Mouse (Mus musculus): ENCODE data around the gene Slc4a10. TPM values are rescaled to one million over a fixed set of nuclear protein-coding genes. Genes with fewer than 3 reads are reported as not detected.

Gene Slc4a10
- total RNA-seq, 2 experiments from 2014 or later = 209 to 223 TPM

DNA sequence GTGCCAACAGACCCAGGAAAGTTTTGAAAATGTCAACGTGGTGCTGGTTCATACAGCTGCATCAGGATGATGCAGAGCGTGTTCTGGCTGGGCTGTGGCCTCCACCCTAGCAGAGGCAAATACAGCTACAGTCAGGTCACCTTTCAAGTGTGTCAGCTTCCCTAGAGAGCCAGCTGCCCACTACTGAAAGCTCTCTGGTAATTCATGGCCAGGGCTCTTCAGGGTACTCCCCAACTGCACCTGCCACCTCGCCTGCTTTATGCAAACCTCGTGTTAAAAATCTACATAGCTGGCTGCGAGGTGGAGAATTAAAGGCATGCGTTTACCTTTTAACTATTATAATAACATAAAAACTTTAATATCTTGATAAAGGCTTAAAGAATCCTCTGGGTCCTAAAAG, 298.1 kb downstream of the Slc4a10 start:
- no peak for DNase-seq (ENCODE audit: low spot score in 2 of 2)

DNA sequence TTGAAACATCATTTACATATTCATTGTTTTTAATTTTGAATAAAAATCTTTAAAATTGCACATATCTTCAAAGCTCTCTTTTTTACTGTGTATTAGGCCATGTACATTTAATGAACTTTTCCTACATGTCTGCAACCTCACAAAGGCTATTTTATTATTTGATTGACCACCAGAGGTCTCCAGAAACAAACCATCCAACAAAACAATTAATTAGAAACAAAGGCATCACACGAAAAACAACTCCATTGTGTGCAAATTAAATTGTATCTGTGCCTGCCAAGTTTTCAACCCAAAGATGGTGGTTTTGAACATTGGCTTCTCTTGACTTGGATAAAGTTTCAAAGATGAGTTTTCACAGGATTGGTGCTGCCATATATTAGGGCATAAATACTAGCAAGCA, 300.5 kb downstream of the Slc4a10 start:
- no peak for DNase-seq (ENCODE audit: low spot score in 2 of 2)

DNA sequence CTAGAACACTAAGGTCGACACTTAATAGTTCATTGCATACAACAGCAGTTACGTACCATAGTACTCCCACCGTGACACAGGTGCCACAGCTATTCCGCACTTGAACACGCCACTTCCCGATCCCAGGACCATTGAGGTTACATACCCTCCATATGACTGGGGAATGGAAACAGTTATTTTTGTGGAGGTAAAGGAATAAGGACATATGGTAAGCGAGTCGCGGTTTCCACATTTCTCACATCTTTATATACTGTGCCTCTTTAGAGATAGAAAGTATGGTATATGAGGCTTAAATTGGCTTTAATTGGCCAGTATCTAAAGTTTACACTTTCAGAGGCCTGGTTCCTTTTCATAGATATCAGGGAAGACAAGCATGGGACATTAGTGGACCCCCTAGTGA, 301.5 kb downstream of the Slc4a10 start:
- DNase-seq (ENCODE audit: low spot score in 2 of 2) = no peak

DNA sequence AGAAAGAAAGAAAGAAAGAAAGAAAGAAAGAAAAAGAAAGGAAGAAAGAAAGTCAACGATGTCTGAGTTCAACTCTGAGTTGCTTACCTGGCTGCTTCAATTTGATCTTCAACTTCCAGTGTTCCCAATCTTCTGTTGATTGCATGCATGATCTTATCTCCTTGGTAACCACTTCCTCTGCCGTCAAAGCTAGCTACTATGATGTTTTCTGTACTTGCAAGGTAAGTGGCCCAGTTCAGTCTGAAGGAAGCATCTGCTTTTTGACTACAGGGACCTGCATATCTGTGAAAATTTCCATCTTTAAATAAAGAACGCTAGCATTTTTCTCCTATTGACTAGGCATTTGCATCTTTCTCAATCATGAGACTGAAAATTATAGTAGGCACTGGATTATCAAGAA, 305.8 kb downstream of the Slc4a10 start:
- no peak for DNase-seq (ENCODE audit: low spot score in 2 of 2)

DNA sequence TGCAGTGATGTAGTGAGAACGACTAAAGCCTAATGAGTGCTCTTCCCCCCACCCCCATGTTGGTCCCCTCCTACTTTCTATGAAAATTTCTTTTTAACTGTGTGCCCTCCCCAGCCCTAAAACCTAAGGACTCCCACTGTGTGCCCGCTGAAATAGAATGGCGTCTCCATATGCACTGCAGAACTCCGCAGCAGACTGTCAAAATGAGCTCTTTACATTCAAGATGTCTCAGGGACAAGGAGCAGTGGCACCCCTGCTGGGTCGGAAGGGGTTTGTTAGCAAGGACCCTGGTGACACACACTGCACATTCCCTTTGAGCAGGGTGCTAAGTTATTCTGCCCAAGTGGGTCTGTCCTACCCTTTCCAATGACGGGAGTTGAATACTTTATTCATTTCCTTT, 309.5 kb downstream of the Slc4a10 start:
- no peak for DNase-seq (ENCODE audit: low spot score in 2 of 2)

DNA sequence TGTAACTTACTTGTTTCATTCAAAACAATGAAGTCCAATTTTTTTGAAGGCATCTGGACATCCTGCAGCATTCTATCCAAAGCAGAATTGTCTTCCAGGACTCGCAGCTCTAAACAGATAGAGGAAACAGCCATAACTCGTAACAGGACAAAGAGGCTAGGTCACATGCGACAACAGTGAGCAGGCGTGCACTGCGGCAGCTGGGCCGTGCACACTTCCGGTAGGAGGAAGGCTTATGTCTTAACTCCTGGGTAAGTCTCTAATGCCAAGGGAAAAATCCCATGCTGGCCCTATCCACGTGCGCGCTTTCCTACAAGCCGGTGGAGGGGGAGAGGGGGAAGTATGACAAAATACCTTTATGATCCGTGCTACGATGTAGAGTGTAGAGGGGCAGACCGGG, 310.3 kb downstream of the Slc4a10 start:
- no peak for DNase-seq (ENCODE audit: low spot score in 2 of 2)

DNA sequence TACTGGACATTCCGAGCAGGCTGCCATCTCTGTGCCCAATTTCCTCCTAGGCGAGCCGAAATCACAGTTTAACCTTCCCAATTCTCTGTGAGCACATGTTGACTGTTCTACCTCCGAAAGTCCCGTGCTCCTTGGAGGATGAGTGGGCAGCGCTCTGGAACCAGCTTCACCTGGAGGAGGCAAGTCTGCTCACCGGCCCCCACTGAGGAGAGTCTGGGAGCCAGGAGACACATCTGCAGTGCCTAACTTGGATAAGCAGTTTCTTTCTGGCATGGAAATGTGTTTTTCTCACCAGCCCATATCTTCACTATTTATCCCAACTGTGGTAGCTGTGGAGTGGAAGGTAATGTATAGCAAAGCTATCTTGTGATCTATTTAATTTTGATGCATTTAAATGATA, 311.0 kb downstream of the Slc4a10 start:
- DNase-seq (ENCODE audit: low spot score in 2 of 2) = no peak

DNA sequence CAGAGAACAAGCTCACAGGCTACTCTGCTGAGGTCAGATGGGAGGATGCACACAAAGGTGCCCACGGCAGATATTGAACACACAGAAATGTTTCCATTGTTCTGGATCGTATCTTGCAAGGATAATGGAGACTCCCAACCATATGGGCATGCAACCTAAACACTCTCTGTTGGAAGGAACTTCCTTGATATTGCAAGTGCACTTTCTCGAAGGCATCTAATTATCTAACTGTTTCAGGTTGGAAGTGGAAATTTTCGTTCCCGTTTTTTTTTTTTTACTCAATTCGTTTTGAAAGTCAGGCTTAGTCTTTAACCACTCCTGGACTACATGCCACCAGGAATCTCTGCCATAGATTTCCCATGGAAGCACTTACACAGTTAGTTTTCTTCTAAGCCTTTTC, 314.6 kb downstream of the Slc4a10 start:
- DNase-seq (ENCODE audit: low spot score in 2 of 2) = no peak

DNA sequence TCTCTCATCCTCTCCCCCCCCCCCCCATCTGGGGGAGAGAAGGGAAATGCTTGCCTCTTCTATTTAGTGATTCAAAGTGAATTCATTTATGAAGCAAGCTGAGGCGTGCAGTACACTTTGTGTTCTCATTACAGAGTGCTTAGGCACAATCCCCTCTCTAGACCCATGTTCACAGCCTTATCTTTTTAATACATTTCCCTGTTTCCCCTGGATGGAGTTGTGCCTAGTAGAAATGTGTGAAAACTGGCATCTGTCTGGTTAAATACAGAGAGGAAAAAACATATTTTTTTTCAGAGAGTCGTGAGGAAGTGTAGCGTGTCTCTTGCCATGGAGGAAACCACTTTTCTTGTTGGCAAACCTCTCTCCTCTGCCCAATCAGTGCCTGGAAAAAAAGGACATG, 315.3 kb downstream of the Slc4a10 start:
- DNase-seq (ENCODE audit: low spot score in 2 of 2) = peak in 1 of 2 experiments; percentile 34

DNA sequence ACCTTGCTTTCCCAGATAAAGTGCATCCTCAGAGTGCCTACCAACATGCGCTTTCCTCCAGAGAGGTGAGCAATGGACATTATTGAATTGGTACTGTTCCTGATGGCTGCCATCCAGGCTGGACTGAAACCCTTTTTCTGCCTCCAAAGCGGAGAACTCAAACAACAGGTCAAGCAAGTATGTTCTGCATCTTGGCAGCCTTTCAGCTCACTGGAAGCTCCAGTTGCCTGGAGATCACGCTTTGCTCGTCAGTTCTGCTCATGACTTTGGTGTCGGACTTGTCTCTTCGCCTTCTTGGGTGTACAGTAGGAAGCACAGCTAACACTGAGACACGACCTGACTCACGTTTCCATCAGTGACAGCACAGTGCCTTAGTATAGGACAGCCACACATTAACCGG, 315.9 kb downstream of the Slc4a10 start:
- no peak for DNase-seq (ENCODE audit: low spot score in 2 of 2)

DNA sequence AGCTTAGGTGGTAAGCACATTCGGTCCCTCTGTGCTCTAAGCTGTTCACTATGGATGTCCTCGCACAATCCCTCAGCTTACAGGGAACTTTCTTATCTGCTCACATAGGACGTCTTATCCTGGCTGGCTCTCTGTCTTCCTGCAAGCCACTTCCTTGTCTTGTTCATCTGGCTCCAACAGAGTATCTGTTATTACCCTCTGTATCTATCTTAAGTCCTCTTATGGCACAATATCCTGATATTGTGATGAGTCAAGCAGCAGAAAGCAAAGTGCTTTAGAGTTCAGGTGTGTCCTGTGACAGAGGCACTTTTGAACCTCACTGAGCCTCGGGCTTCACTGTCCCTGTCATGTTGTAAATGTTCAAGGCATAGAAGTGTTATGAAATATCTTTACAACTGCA, 317.3 kb downstream of the Slc4a10 start:
- DNase-seq (ENCODE audit: low spot score in 2 of 2) = no peak

DNA sequence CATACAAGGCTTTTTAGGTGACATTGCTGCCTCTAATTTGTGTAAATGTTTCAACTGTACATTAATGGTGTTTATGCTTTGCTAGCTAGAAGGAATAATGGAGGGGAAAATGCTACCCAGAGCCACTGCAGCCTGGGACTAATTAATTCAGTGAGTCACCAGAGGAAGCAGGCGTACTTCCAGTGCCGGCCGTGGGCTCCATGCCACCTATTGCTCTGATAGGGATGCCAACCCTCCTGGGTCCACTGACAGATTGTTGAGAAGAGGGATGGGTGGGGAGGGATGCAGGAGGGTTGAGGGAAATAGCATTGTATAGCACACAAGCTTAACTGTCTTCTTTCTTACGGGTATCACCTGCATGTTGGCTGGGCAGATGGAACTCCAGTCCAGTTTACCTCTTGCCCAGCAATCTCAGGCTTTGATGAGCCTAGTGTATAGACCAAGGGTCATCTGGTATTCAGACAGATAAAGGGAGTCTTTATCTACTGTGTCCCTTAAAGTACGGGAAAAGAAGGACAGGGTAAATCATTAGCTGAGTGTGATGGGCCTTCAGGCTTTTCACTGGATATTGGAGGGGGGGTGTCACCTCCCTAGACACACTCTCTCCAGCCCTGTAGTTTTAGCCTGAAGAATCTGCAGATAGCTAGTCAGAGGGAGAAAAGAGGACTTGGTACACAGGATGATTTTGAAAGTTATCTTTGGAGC, 322.2 kb downstream of the Slc4a10 start:
- DNase-seq (ENCODE audit: low spot score in 2 of 2) = peak; percentile 15 to 53

DNA sequence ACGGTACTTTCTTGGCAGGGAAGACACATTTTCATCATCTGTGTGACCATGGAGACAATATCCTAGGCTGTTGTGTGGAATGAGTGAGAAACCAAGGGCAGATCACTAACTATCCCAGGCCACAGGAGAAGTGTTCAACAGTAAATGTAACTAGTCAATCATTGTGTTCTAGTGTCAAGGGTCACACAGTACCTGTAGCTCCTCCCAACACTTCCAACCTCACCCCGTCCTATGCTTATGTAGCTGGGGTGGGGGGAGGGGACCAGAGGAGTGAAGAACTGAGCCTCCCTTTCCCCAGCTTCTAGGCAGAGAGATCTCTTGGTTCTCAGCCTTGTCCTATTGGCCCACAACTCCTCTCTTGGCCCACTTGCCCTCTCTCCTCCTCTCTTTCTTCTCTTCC, 323.8 kb downstream of the Slc4a10 start:
- DNase-seq (ENCODE audit: low spot score in 2 of 2) = no peak

DNA sequence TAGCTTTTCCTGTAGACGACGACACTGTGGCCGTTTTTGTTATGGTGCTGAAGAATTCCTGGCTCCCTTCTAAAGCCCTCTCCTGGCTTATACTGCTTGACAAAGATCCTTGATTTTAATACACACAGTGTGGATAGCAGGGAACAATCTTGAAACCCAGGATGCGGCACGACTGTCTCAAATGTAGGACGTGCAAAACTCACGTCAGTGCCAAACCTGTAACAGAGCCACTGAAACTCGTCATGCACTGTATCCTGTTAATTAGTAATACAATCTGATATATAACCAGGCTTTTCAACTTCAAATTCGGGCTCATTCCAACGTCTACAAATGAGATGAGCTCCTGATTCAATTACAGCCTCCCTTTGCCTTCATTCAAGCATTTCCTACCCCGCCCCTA, 327.4 kb downstream of the Slc4a10 start:
- peak in 1 of 2 experiments; percentile 15 for DNase-seq (ENCODE audit: low spot score in 2 of 2)

Other genes starting within 250 kb of the Slc4a10 start
- gene Tbr1, start 243.5 kb upstream of the Slc4a10 start, total RNA-seq (2021) = 10 to 100 TPM; 36.6 to 43.1 TPM